Mouse (Mus musculus) heart, adult 18-20 months (tissue): ENCODE measurements around the gene Slc41a1. TPM values are rescaled to one million over a fixed set of nuclear protein-coding genes. Genes with fewer than 3 reads are reported as not detected.

Experiments used
- DNase-seq, 2 experiments: peaks; one replicate each; pipeline ENCODE4 v3.0.0; 2021 to 2022; ENCODE audit warnings: mixed read lengths in 1 of 2
- total RNA-seq, 2 experiments: library from RNA; stranded (reverse); gene quantifications; 2 replicates each; pipeline ENCODE4 v1.2.3; 2021

Gene Slc41a1
- total RNA-seq, 2 experiments from 2014 or later = 38.8 to 51.8 TPM

DNA sequence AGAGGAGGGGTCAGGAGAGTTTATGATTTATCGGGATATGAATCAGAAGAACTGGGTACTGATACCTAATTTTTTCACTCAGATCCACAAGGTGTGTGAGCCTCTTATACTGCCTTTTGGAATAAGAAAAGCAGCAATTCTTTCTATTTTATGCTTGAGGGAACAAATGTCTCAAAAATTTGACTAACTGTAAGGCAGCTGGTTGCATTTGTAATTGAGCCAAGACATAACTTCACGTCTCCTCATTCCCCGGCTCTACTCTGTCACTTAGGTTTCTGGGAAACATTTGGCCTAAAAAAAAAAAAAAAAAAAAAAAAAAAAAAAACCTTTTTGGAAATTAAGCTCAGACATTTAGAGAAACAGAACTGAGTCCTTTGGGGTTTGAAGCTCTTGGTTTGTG lies 59.3 kb downstream of the Slc41a1 start:
- DNase-seq = no peak

- no peak for DNase-seq
Observed at GRCm38 (mm10) chr1:131890043-131890658, 62.9 kb downstream of the Slc41a1 start.

DNA sequence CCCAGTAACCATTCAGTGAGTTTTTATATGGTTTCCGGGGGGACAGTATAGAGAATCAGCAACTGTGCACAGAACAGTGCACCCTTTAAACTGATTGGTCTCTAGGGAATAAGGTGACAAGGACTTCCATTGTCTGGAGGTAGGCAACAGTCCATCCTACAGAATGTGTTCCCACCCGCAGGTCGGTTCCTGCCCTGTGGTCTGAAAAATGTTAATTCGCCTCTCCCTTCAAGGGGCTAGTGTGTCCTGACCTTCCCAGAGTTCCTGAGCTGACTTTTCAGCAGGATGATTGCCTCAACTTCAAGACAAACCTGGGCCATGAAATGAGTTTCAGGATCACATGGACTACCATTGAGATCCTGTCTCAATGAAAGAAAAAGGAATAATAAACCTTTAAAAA lies 64.1 kb downstream of the Slc41a1 start:
- DNase-seq = no peak

Other genes starting within 250 kb of the Slc41a1 start
- gene Avpr1b, start 228.3 kb upstream of the Slc41a1 start, total RNA-seq = not detected
- 1 to 10 TPM in 1 of 2 experiments, under 1 TPM in 1; 0.52 to 2.5 TPM for gene Ctse, start 189.2 kb upstream of the Slc41a1 start, total RNA-seq
- 1 to 10 TPM; 2.9 to 3.4 TPM for gene Rab7b, start 138.8 kb upstream of the Slc41a1 start, total RNA-seq
- gene Slc26a9, start 83.5 kb upstream of the Slc41a1 start, total RNA-seq = under 1 TPM in 1 of 2 experiments, not detected in 1; 0.15 TPM
- gene Pm20d1, start 30.1 kb upstream of the Slc41a1 start, total RNA-seq = 1 to 10 TPM; 7.4 to 9.1 TPM
- 10 to 100 TPM; 11.3 to 11.4 TPM for gene Rab29, start 39.7 kb downstream of the Slc41a1 start, total RNA-seq
- 10 to 100 TPM; 60.7 to 63.9 TPM for gene Nucks1, start 83.0 kb downstream of the Slc41a1 start, total RNA-seq
- 1 to 10 TPM; 5.4 to 6.9 TPM for gene Slc45a3, start 135.5 kb downstream of the Slc41a1 start, total RNA-seq
- 10 to 100 TPM; 77.4 to 82.0 TPM for gene Elk4, start 180.1 kb downstream of the Slc41a1 start, total RNA-seq
- gene Mfsd4a, start 240.6 kb downstream of the Slc41a1 start, total RNA-seq = 1 to 10 TPM; 5.1 to 6.9 TPM